Mouse (Mus musculus): ENCODE measurements around the gene Ogfr.

DNA sequence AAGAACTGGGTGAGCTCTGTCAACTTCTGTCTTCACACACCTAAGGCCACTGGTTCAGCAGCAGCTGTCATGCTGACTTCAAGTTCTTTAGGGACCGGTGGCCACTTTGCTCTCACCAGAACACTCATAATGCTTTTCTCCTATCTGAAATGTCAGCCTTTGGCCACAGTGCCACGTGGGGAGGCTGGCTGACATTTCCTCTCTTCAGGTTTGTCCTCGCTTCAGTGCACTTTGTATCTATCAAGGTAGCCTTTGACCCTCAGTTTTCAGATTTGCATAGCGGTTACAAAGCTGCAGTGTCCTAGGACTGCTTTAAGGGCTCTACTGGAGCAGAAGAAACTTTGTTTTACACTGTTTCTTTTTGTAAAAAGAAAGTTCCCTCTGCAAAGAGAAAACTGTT, 12.6 kb upstream of the Ogfr start:
- TF ChIP-seq POLR2A (IDR thresholded peaks at IDR 0.05; ENCODE audit: borderline replicate concordance, control insufficient read depth, low read depth, low read length) (no peak), CTCF (IDR thresholded peaks at IDR 0.05; ENCODE audit: control insufficient read depth, insufficient read depth, low read length) (no peak)
